Mouse (Mus musculus) c-Kit-positive CD71-negative TER-119-negative erythroid progenitor cells, embryonic 14.5 days (primary cell): ENCODE results near the gene Hectd2.

Experiments
- DNase-seq: peaks from one replicate; pipeline ENCODE4 v3.0.0-alpha.2; 2013; ENCODE audit warnings: low read depth

Gene Hectd2

DNA sequence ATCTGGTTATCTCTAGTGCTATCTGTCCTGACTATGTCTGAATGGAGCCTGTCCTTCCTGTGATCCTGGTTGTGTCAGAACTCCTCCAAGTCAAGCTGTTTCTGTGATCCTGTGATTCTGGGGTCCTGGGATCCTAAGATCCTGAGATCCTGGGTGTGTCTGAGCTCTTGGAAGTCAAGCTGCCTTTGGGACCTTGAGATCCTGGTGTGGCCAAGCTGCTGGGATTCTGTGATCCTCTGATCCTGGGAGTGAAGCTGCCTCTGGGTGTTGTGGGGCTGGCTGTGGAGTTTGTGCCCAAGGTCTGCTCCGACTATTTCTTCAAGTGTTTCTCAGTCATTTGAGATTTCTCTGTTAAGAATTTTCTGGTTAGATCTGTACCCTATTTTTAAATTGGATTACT lies 98.2 kb downstream of the Hectd2 start:
- no peak for DNase-seq

DNA sequence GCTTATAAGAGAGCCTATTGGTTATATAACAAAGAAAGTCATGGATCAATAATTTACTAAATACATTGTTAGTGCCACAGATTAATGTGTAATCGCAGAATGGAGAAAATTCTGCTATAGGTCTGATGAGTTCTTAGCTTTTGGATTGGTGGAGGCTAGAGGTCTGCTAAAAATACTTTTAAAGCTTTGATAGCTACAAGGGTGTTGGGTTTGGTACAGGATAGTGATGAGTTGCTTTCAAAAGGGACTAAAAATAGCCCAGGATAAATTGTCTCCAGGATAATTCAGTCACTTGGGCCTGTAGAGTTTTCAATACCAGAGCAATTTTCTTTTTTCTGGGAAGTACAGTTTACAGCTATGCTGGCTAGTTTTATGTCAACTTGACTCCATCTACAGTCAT lies 108.3 kb downstream of the Hectd2 start:
- DNase-seq = no peak

DNA sequence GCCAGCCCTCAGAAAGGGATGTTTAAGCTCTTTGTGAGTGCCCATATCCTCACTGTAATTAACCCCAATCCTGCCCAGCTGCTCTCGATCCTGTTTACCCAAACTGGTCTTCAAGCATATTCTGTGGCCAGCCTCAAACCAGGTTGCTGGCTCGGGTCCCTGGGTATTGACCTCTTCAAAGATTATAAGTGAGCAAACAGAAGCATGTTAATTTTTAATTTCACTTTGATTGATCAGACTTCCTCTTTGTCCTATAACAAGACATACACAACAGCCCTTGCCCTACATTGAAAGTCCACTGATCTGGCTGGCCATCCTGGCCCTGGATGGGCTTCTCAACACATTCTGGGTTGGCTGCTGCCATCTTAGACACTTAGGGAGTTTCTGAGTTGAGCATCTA lies 109.5 kb downstream of the Hectd2 start:
- DNase-seq = no peak

DNA sequence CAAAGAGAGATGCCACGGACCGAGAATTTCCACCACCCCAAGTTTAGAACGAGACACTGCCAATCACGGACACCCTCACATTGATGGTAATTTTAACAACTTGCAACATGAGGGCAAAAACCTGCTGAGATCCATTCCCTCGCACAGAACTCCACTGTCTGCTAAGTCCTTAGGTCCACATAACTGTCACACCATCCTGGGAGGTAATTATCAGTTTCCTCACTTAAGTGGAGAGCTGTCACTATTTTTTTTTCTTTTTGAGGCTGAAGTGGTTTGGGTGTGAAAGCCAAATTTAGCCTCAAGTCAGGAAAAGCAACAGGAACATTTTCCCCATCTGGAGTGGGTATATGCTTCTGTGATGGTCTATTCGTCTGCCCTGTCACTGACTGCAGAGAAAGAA lies 110.0 kb downstream of the Hectd2 start:
- DNase-seq = no peak

DNA sequence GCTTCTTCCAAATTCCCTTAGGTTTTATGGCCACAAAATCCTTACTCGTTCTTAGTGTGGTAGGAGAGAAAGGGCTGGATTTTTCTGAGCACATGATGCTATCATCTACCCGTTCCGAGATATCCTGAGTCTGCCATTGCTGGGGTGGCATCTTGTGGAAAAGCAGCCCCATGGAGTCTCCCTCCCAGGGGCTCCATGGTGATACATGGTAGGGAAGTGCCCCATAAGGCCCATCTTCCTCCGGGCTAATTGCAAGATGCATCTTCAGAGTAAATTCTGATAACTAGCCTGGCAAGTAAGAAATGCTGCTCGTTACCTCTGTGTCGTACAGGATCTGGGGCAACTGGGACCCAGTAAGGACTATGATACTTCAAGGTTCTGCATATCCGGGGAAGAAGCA lies 110.8 kb downstream of the Hectd2 start:
- DNase-seq = no peak

DNA sequence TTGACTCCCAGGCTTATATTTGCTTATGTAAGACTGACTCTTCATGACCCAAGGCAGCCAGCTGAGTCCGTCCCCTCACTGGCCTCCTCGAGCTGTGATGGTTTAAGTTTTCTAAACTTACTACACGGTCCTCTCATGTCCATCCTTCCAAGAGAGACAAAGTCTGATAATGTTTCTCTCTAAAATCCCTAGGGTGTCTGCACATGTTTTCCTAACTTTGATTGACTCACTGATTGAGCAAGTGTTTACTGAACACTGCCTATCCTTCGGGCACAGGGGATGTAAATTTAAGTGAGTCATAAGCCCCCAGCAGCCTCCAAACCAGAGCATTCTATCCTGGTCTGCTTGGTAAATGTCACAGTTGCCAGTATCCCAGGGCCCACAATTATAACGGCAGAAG lies 111.2 kb downstream of the Hectd2 start:
- no peak for DNase-seq

DNA sequence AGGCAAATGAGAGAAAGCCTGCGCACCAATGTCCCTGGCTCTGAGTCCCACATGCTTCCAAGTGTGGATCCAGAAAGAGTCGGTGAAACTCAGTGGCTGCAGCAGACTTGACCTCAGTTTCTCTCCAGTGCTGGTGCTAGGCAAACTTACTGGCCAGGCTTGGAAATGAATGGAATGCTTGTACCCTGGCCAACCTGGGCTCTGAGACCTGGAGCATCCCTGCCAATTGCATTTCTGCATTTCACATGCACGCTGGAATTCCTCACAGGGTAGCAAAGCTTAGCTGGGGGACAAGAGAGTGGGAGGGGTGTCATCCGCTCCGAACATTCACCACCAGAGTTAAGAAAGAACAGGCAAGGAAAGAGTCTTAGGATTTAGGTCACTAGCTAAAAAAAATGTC lies 112.0 kb downstream of the Hectd2 start:
- no peak for DNase-seq

DNA sequence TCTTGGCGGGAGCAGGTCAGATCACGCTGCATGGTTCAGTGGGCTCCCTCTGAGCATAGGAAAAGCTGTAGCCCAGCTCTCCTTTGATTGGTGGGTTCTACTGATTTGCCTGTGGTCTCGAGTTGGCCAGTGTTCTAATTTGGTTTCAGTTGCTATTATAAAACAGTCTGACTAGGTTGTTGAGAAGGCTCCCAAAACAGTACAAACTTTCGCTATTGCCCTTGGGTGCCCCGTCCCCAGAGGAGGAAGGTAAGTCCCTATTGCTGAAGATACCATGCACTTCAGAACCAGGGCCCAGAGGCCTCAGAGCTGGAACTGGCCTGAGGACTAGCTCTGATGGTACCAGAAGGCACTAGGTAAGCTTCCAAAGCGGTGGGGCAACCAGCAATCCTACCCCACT lies 112.9 kb downstream of the Hectd2 start:
- DNase-seq = no peak

DNA sequence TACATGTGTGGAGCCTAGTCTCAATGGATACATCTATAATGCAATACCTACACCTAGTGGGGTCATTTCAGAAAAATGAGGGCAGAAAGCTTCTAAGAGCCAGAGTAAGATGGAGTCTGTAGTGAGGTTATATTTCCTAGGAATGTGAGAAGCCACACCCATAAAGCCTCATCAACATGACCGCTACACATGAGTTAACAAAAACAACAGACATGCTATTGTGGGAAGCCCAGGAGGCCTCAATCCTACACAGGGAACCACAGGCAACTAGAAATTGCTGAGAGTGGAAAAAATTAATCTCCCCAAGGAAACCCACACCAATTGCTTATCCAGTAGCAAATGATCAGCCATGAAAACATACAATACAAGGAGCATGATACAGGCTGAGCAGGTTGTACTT lies 113.7 kb downstream of the Hectd2 start:
- no peak for DNase-seq

DNA sequence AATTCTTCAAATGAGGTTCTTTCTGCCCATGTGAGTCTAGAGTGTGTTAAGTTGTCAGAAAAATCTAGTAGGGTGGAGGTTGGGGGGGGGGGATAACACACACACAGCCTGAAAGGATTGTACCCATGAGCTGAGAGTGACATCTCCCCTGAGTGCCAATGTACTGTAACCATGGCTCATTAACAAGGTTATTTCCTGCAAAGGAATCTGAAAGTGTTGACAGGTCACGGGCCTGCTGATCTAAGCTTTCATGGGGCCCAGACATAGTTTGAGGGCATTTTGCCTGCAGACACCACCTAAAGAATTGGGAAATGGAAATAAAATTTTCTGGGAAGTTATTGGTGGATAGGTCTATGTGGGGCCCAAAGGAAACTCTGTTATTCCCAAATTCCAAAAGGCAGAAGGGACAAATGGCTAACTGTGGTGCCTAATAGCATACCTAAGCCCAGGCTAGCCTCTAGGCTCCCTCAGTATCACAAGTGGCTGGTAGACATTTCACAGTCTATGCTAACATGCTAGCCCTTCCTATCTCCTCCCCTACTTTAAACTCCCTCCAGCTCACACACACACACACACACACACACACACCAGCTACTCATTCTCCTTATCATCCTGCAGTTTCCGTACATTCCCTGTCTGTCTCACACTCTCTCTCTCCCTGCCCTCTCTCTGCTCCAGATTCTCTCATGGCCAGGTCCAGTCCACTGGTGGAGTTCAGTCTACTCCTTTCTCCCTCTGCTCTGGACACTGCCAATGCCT lies 114.6 kb downstream of the Hectd2 start:
- DNase-seq = no peak

DNA sequence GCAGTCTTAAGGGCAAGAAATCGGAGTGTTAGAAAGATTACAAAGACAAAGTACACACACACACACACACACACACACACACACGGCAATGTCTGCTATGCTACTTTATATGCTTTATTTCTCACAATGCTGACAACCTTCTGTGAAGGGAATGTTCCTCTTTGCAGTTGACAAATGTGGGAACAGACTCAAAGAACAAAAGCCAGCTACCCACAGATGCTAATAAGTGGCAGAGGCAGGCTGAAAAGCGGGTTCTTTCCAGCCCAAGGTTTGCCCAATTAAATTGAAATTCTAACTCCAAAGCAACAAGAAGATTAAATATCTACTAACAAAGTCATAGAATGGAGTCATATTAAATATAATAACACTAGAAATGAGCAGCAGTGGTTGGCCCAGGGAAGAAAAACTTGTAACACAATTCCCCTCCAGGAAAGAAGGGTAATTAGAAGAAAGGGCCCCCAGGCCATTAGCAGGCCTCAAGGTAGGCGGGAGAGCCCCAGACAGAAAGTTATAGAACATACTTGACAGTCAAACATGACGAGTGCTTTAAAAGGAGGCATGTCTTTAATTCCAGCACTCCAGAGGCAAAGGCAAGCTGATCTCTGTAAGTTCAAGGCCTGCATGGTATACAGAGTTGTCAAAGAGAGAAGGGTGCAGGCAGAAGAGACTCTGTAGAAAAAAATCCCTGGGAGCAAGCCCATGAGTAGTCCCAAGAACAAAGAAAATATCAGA lies 115.4 kb downstream of the Hectd2 start:
- no peak for DNase-seq
